Mouse (Mus musculus) E14TG2a.4 (cell line): ENCODE measurements around the gene Ifnar1.
"Not testable (repeated sequence)": the region's sequence is repeated elsewhere in the genome, so short reads cannot be mapped to it uniquely, and the experiment has no call there.

Experiments
- H3K27me3 ChIP-seq: 2 replicates; pipeline ENCODE4 v1.6.1; 2014; ENCODE audit warnings: low read length, control low read depth; ENCODE audit not compliant: insufficient read depth
- H3K36me3 ChIP-seq: 2 replicates; pipeline ENCODE4 v1.6.1; 2014; ENCODE audit warnings: low read length, control low read depth; ENCODE audit not compliant: insufficient read depth
- H3K4me1 ChIP-seq: replicated peaks from 2 replicates; pipeline ENCODE4 v1.6.1; 2014; ENCODE audit warnings: low read depth, low read length, control low read depth
- H3K4me3 ChIP-seq: replicated peaks from 2 replicates; pipeline ENCODE4 v1.5.1; 2014; ENCODE audit warnings: mild to moderate bottlenecking, low read length
- H3K9me3 ChIP-seq: 2 replicates; pipeline ENCODE4 v1.6.1; 2014; ENCODE audit warnings: low read length, control low read depth
- CTCF ChIP-seq: conservative IDR thresholded peaks from 2 replicates; pipeline ENCODE4 v1.5.1; 2014; ENCODE audit warnings: low read length
- NANOG ChIP-seq: IDR thresholded peaks from 2 replicates; pipeline ENCODE4 v1.6.1; 2014; ENCODE audit warnings: borderline replicate concordance, low read length, mixed read lengths
- POU5F1 ChIP-seq: IDR thresholded peaks from 2 replicates; pipeline ENCODE4 v1.6.1; 2014; ENCODE audit warnings: low read length, borderline replicate concordance

Gene Ifnar1

GRCm38 (mm10) chr16:91484808-91485700 lies at the start of gene Ifnar1:
Gene Ifnar1, plus strand, starts transcription at chr16:91485238.
- no peak for TF ChIP-seq CTCF
- TF ChIP-seq NANOG: no peak
- TF ChIP-seq POU5F1: no peak
- Histone ChIP-seq H3K9me3 (no peaks in the 10 kb centered on the region), H3K4me1 (peaks cover 51% of the 10 kb centered on the region), H3K36me3 (peaks cover 22% of the 10 kb centered on the region), H3K27me3 (no peaks in the 10 kb centered on the region), H3K4me3 (peak within 1 kb of the TSS; percentile 99)

- H3K4me3 ChIP-seq: no peak overlapping the region
- peaks cover 7% of the 10 kb centered on the region; the same call in 1 of the 2 replicates for H3K27me3 ChIP-seq
- no peaks in the 10 kb centered on the region for H3K4me1 ChIP-seq
- no peaks in the 10 kb centered on the region for H3K36me3 ChIP-seq
- peaks cover 18% of the 10 kb centered on the region for H3K9me3 ChIP-seq
- no peak for TF ChIP-seq CTCF
- no peak for TF ChIP-seq NANOG
- no peak for TF ChIP-seq POU5F1
Observed at GRCm38 (mm10) chr16:91438081-91438480, 47.0 kb upstream of the Ifnar1 start.

GRCm38 (mm10) chr16:91438599-91438998 lies 46.4 kb upstream of the Ifnar1 start:
- peaks cover 13% of the 10 kb centered on the region for H3K9me3 ChIP-seq
- not testable (repeated sequence) for H3K27me3 ChIP-seq, H3K36me3 ChIP-seq, H3K4me3 ChIP-seq, H3K4me1 ChIP-seq

GRCm38 (mm10) chr16:91441366-91441765 lies 43.7 kb upstream of the Ifnar1 start:
- no peaks in the 10 kb centered on the region for H3K36me3 ChIP-seq
- H3K4me1 ChIP-seq: no peaks in the 10 kb centered on the region
- H3K4me3 ChIP-seq: no peak overlapping the region
- peaks cover 6% of the 10 kb centered on the region for H3K27me3 ChIP-seq
- TF ChIP-seq NANOG (no peak), CTCF (no peak), POU5F1 (no peak)
- H3K9me3 ChIP-seq: peaks cover 11% of the 10 kb centered on the region; the same call in 1 of the 2 replicates

GRCm38 (mm10) chr16:91441811-91442240 lies 43.2 kb upstream of the Ifnar1 start:
- no peak for TF ChIP-seq NANOG
- no peak for TF ChIP-seq POU5F1
- no peak for TF ChIP-seq CTCF
- Histone ChIP-seq H3K9me3 (peaks cover 11% of the 10 kb centered on the region; the same call in 1 of the 2 replicates), H3K4me1 (no peaks in the 10 kb centered on the region), H3K4me3 (no peak overlapping the region), H3K36me3 (no peaks in the 10 kb centered on the region), H3K27me3 (peaks cover 1% of the 10 kb centered on the region)

- no peak overlapping the region for H3K4me3 ChIP-seq
- H3K9me3 ChIP-seq: peaks cover 11% of the 10 kb centered on the region; the same call in 1 of the 2 replicates
- H3K36me3 ChIP-seq: no peaks in the 10 kb centered on the region
- no peaks in the 10 kb centered on the region; the same call in 1 of the 2 replicates for H3K27me3 ChIP-seq
- H3K4me1 ChIP-seq: no peaks in the 10 kb centered on the region
- no peak for TF ChIP-seq NANOG
Observed at GRCm38 (mm10) chr16:91442446-91442845, 42.6 kb upstream of the Ifnar1 start.

GRCm38 (mm10) chr16:91443211-91443611 lies 41.8 kb upstream of the Ifnar1 start:
- TF ChIP-seq POU5F1 (no peak), CTCF (no peak), NANOG (no peak)
- Histone ChIP-seq H3K27me3 (no peaks in the 10 kb centered on the region; the same call in 1 of the 2 replicates), H3K4me1 (no peaks in the 10 kb centered on the region), H3K4me3 (no peak overlapping the region), H3K36me3 (no peaks in the 10 kb centered on the region), H3K9me3 (peaks cover 11% of the 10 kb centered on the region; the same call in 1 of the 2 replicates)

GRCm38 (mm10) chr16:91444847-91445246 lies 40.2 kb upstream of the Ifnar1 start:
- Histone ChIP-seq H3K9me3 (0 out of 2 replicates have a peak, but pooled peaks cover 5% of the 10 kb centered on the region), H3K27me3 (no peaks in the 10 kb centered on the region; the same call in 1 of the 2 replicates), H3K4me3 (no peak overlapping the region), H3K4me1 (no peaks in the 10 kb centered on the region), H3K36me3 (no peaks in the 10 kb centered on the region)
- no peak for TF ChIP-seq CTCF
- TF ChIP-seq NANOG: no peak
- TF ChIP-seq POU5F1: no peak

GRCm38 (mm10) chr16:91445566-91445965 lies 39.5 kb upstream of the Ifnar1 start:
- TF ChIP-seq CTCF: no peak
- TF ChIP-seq NANOG: no peak
- TF ChIP-seq POU5F1: no peak
- Histone ChIP-seq H3K4me3 (no peak overlapping the region), H3K9me3 (0 out of 2 replicates have a peak, but pooled peaks cover 5% of the 10 kb centered on the region), H3K36me3 (no peaks in the 10 kb centered on the region), H3K4me1 (no peaks in the 10 kb centered on the region), H3K27me3 (no peaks in the 10 kb centered on the region; the same call in 1 of the 2 replicates)
